Mouse (Mus musculus): ENCODE data around the gene Fam102b. TPM values are rescaled to one million over a fixed set of nuclear protein-coding genes. Genes with fewer than 3 reads are reported as not detected.

Fam102b gene
- total RNA-seq, 2 experiments from 2014 or later: 55.8 to 57.1 TPM

DNA sequence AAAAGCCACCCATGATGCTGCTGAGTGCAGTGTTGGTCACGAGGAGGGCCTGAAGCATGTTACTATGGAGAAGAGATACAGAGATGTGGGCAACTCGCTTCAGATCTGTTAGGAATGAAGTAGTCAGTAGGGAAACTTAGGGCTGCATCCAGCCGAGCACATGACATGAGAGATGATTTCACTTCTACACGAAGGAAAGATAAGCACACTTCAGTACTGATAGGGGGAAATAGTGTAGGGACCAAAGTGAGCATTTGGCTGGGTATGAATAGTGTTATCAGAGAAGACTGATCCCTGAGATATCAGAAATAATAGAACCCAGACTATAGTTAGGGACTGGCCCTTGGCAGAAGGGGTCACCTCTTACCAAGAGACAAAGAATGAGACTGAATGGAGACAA is 14.8 kb downstream of the Fam102b start:
- no peak for DNase-seq (ENCODE audit: low spot score in 2 of 2)

DNA sequence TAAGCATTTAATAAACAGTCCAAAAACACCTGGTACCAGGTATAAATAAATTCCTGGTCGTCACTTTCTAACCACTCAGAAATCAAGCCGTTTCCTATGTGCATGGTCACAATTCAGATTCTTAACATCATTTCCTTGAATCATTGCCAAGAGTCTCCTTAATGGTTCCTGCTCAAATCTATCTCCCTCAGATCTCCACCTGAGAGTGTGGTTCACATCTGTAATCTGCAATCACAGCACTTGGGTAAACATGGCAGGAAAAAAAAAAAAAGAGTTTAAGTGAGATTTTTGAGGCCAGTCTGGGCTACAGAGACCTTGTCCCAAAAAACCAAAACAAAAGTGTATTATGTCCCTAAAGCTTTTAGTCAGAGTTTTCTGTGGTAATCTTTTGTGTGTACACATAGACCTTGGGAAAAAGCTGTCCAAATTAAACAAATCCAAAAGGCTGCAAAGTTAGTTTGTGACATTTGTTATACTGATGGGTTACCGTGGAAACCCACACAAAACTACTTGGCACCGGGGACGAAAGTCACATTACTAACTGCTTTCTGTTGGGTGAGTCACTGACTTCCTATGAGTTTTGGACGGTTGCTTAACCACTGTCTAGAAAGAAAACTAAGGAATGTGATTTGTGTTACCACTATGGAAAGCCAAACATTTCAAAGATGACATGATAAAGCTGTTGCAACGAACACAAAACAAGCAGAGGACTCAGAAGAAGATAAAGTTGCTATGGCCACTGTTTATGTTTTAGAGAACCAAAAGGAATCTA is 16.7 kb downstream of the Fam102b start:
- no peak for DNase-seq (ENCODE audit: low spot score in 2 of 2)

DNA sequence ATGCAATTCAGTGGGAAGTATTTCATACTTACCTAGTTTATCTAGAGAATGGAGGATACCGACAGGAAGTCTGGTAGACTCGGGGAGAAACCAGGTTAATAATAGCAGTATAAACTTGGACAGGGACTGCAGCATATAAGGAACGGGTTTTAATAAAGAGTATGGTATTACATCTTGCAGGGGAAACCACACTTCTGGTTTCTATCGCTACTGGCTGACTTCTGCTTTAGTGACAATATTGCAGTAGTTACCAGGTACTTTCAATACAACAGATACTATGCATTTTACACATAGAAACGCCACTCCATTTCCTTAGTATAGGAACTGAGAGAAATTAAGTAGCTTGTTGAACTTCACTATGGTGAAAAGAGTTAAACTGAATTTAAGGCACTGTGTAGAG is 19.2 kb downstream of the Fam102b start:
- no peak for DNase-seq (ENCODE audit: low spot score in 2 of 2)

- no peak for DNase-seq (ENCODE audit: low spot score in 2 of 2)
Observed at GRCm38 (mm10) chr3:109005777-109006176, 21.6 kb downstream of the Fam102b start.

- no peak for DNase-seq (ENCODE audit: low spot score in 2 of 2)
Observed at GRCm38 (mm10) chr3:108999173-108999572, 28.2 kb downstream of the Fam102b start.

- no peak for DNase-seq (ENCODE audit: low spot score in 2 of 2)
Observed at GRCm38 (mm10) chr3:108997762-108998161, 29.6 kb downstream of the Fam102b start.

GRCm38 (mm10) chr3:108997284-108997683 is 30.1 kb downstream of the Fam102b start:
- no peak for DNase-seq (ENCODE audit: low spot score in 2 of 2)

GRCm38 (mm10) chr3:108995379-108995778 is 32.0 kb downstream of the Fam102b start:
- no peak for DNase-seq (ENCODE audit: low spot score in 2 of 2)

DNA sequence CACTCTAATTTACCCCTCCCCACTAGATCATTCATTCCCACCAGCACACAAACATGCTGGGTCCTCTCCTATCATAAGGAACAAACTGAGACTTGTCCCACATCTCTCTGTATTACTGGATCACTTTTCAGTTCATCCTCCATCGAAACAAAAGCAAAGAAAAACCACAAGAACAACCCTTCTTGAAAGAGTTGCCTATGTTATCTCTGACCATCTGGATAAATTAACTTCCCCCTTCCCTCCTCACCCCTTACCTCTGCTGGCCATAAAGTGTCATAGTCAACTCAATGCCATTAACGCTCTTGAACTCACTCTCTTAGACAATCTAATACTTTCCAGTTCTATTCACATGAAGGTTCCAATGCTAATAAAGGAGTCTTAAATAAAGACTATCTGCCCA is 32.9 kb downstream of the Fam102b start:
- no peak for DNase-seq (ENCODE audit: low spot score in 2 of 2)

DNA sequence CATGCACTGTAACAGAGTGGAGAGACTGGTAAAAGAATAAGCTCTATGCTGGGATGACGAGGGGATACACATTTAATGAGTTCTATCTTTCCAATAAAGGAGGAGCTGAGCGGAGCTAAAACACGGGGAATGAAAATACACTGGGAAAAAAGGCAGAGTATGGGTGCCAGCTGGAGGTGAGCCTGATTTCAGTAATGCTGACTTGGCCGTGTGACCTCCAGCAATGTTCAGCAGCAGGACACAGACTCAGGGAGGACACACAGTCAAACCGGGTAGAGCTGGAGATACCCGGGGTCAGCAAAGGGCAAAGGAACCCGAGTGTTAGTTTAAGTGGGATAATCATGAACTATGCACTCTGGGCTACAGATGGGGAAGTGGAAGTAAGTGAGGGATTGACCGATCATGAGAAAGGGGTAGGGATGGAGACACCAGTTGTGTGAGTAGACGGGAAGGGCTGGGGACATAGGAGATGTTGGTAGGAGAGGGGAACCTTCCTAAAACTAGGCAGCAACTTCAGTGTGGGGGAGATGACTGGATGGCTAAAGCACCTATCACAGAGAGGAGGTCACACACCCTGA is 37.3 kb downstream of the Fam102b start:
- no peak for DNase-seq (ENCODE audit: low spot score in 2 of 2)

GRCm38 (mm10) chr3:108987009-108987659 is 40.3 kb downstream of the Fam102b start:
- DNase-seq (ENCODE audit: low spot score in 2 of 2): no peak

DNA sequence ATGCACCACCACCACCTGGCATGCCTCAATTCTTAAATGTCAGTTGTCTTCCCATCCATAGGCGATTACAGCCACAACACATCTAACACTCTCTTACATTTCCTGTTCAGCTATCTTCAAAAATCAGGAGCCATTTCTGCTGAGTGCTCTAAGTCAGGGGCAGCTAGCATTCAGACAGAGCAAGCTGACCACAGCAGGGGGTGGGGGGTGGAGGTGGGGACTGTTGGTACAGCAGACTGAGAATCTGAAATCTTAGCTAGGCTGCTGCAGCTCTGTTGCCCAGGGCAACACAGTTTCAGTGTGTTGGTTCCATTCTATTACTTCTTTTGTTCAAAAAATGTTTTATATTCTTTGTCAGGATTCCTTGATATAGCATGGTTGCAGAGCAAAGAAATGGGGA is 40.9 kb downstream of the Fam102b start:
- no peak for DNase-seq (ENCODE audit: low spot score in 2 of 2)

DNA sequence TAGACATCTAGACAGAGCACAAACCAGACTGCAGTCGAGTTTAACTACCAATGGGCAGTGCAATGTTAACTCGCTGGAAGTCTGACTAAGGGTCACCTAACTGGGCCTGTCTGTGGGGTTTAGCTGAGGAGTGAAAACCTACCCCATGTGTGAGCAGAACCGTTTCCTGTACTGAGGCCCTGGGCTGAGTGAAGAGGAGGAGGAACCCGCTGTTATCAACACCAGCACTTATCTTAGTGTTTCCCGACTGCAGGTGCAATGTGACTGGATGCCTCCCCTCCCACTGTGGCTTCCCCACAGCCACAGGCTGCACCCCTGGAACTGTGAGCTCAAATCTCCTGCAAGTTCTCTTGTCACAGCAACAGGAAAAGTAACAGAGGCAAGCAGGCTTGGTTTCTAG is 43.4 kb downstream of the Fam102b start:
- DNase-seq (ENCODE audit: low spot score in 2 of 2): no peak

- no peak for DNase-seq (ENCODE audit: low spot score in 2 of 2)
Observed at GRCm38 (mm10) chr3:108981946-108982345, 45.5 kb downstream of the Fam102b start.

GRCm38 (mm10) chr3:108977340-108978030 is 49.9 kb downstream of the Fam102b start:
- DNase-seq (ENCODE audit: low spot score in 2 of 2): no peak

DNA sequence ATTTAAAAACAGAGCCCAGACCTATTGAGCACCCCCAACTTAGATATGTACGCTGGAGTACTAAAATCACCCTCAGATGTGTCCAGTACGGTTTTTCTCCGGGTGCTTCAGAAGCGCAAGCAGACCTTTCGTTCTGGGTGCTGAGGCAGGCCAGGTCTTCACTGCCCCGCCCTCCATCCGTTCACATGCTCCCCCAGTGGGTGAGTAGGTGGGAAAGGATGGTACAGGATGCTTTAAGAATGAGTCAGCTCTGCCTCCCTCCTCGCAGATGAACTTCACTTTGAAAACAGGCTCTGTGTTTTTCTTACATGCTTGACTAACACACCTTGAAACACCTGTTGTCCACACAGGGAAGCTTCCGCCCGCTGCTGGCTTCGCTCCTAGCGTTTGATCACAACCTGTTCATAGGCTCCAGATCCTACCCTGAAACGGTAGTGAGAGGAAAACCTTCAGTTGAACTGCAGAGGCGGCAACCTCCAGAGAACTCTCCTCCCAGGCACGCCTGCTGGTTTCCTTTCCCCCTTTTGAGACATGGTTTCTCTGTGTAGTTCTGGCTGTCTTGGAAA is 52.4 kb downstream of the Fam102b start:
- no peak for DNase-seq (ENCODE audit: low spot score in 2 of 2)

DNA sequence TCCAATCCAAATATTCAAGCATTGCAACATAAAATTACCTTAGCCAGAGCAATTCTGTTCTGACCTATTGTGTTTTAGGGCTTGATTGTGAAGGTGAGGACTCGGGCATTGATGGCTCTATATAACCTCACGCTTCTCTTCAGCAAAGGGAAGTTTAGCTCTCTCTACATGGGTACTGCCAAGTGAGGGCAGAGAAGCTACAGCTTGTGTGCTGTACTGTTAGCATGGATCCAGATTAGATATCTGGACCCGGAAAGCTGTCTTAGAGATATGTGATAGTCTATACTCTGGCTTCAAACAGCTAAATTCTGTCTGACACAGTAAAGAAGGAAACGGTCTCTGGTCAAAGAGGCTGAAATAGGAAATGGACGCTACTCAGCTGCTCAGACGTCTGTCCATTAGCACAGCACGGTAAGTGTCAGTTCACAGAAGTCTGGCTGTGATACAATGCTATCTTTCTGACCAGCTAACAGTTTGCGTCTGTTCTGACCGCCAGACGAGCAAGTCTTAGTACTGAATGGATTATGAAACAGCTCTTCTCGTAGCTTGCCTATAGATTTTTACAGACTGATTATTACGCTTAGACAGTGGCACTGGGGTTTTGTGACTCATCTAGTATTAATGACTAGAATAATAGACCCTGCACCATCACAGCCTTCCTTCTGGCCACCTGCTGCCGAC is 53.3 kb downstream of the Fam102b start:
- DNase-seq (ENCODE audit: low spot score in 2 of 2): no peak

DNA sequence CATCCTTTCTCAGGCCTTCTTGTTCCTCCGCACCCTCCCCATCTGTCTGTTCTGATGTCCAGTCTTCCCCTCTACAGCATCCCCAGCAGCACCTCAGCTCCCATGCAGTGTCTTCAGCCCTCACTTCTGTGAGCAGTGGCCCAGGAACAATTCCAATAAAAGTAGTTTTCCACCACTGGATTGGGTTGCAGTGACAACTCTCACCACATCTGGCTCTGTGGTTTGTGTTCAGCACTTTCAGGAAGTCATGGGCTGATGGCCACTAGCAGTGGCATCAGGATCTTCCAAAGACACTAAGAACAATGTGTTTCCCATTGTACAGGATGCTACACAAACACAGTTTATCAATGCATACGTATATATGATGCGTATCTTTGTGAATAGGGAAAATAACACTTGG is 61.4 kb downstream of the Fam102b start:
- DNase-seq (ENCODE audit: low spot score in 2 of 2): no peak

- peak in 1 of 2 experiments; percentile 27 for DNase-seq (ENCODE audit: low spot score in 2 of 2)
Observed at GRCm38 (mm10) chr3:108964361-108965044, 62.9 kb downstream of the Fam102b start.

GRCm38 (mm10) chr3:108963776-108964175 is 63.6 kb downstream of the Fam102b start:
- no peak for DNase-seq (ENCODE audit: low spot score in 2 of 2)

All from layer of hippocampus, postnatal 10 days (tissue).